Mouse (Mus musculus) hindbrain, postnatal 0 days (tissue): ENCODE measurements around the gene Dpm1. TPM values are rescaled to one million over a fixed set of nuclear protein-coding genes. Genes with fewer than 3 reads are reported as not detected.

Source experiments
- ATAC-seq: fragments of 200-750 bp; cut with Nextera tagmentation; 2 replicates; pipeline ENCODE4 v1.8.0; 2017; ENCODE audit warnings: mild to moderate bottlenecking, moderate TSS enrichment, moderate library complexity
- DNase-seq: peaks from one replicate; pipeline ENCODE4 v3.0.0-alpha.2; 2015; ENCODE audit warnings: low spot score
- H3K27ac ChIP-seq: fragments of 300-500 bp; sonication (generic); 2 replicates; pipeline ENCODE4 v1.5.1; 2014; ENCODE audit warnings: mild to moderate bottlenecking
- H3K27me3 ChIP-seq: fragments of 300-500 bp; sonication (generic); 2 replicates; pipeline ENCODE4 v1.6.1; 2014; ENCODE audit warnings: low read length, mixed read lengths; ENCODE audit not compliant: insufficient read depth
- H3K36me3 ChIP-seq: fragments of 300-500 bp; sonication (generic); 2 replicates; pipeline ENCODE4 v1.6.1; 2014; ENCODE audit warnings: low read length, mixed read lengths; ENCODE audit not compliant: insufficient read depth
- H3K4me1 ChIP-seq: fragments of 300-500 bp; sonication (generic); 2 replicates; pipeline ENCODE4 v1.6.1; 2014; ENCODE audit warnings: antibody characterized with exemption, low read length, mixed read lengths; ENCODE audit not compliant: insufficient read depth
- H3K4me2 ChIP-seq: fragments of 300-500 bp; sonication (generic); 2 replicates; pipeline ENCODE4 v1.6.1; 2014; ENCODE audit warnings: low read depth, mild to moderate bottlenecking, low read length, moderate library complexity, mixed read lengths
- H3K4me3 ChIP-seq: fragments of 300-500 bp; sonication (generic); 2 replicates; pipeline ENCODE4 v1.5.1; 2014; ENCODE audit warnings: low read length
- H3K9ac ChIP-seq: fragments of 300-500 bp; sonication (generic); replicated peaks from 2 replicates; pipeline ENCODE4 v1.6.1; 2014; ENCODE audit warnings: mild to moderate bottlenecking, low read length, moderate library complexity, mixed read lengths
- H3K9me3 ChIP-seq: fragments of 300-500 bp; sonication (generic); 2 replicates; pipeline ENCODE4 v1.6.1; 2016; ENCODE audit warnings: low read length, mixed read lengths
- CTCF ChIP-seq: IDR thresholded peaks from 2 replicates; pipeline ENCODE4 v1.5.1; 2016; ENCODE audit warnings: antibody characterized with exemption, control low read depth, low read depth
- WGBS: fragments of 180-500 bp; shearing (Covaris S2); extraction: QIAGEN DNeasy Blood & Tissue Kit; methylation state at CpG from one replicate; pipeline ENCODE4 v1.1.7; 2014; 5-methylcytosine and 5-hydroxymethylcytosine counted together
- polyA plus RNA-seq: library from polyadenylated mRNA; unstranded; fragments of >200 nt; fragmentation: Nextera tagmentation; extraction: Ambion mirVana; gene quantifications from 2 replicates; pipeline ENCODE4 v1.2.1, GENCODE M21; 2015
- total RNA-seq: library from RNA; depleted of rRNA; stranded (reverse); fragments of >200 nt; gene quantifications from 2 replicates; pipeline ENCODE4 v1.2.3, GENCODE M21; 2014

The Dpm1 gene
- total and polyA plus RNA-seq, 2 experiments from 2014 or later: 82.9 to 99.2 TPM

DNA sequence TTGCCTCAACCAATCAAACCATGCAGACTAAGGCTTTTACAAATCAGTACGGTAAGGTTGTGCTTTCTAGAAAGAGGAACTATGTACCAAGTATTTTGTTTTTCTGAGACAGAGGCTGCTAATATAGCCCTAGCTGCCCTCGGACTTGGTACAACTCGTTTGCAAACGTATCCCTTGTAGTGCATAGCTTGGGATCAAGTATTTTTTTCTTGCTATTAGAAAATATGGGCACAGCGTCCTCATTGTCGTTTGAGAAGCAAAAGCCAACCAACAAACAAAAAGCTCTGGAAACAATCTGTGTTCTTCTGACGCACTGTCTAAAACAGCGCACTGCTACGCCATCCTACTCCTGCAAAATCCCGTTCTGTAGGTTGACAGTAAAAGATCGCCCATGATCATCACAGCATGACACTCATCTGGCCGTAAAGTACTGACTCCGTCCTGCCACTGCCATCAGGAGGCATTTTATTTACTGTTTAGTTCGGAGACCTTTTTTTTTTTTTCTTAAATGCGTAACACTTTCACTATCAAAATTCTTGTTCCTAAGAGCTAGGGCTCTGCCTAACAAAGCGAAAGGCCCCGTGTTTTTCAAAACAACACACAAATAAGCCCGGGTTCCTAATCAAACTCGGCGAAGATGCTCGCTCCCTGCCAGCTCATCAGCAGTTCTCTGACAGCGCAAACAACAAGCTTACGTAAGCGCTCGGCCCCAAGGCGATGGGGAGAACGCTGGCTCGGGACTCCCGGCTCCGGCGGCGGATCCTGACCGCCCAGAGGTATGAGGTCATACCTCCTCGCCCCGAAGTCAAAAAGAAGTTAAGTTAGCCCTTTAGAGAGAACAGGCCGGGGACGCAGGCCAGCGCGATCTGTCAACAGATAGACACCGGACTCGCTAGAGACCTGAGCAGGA lies 1.0 kb downstream of the Dpm1 start:
- H3K27me3 ChIP-seq: no peaks in the 10 kb centered on the region
- TF ChIP-seq CTCF: no peak
- peaks cover 20% of the 10 kb centered on the region; the same call in 1 of the 2 replicates for H3K36me3 ChIP-seq
- peak overlapping the region; percentile 98 for H3K27ac ChIP-seq
- 20% methylated on average over 41 of the region's 41 CpGs for WGBS
- peak overlapping the region; percentile 100 for H3K4me3 ChIP-seq
- peaks cover 23% of the 10 kb centered on the region for H3K4me1 ChIP-seq
- DNase-seq (peak; percentile 41), ATAC-seq (peak; percentile 13)
- peak overlapping the region; percentile 98 for H3K9ac ChIP-seq
- H3K9me3 ChIP-seq: no peaks in the 10 kb centered on the region
- H3K4me2 ChIP-seq: peak overlapping the region; percentile 95

DNA sequence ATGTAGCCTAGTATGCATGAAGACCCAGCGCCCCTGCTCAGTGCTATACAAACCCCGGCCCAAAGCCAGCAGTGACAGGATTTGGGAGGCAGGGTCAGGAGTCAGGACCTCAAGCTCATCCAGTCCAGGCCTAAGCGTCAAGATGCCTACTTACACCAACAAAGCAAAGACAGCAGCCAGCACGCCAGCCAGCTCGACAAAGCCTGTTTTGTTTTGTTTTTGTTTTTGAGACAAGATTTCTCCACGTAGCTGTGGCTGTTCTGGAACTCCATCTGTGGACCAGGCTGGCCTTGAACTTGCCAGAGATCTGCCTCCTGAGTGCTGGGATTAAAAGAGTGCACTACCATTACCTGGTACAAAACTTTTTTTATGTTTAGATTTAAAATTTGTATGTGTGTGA lies 7.1 kb downstream of the Dpm1 start:
- 0 out of 2 replicates have a peak, but pooled peaks cover 4% of the 10 kb centered on the region for H3K4me1 ChIP-seq
- H3K9me3 ChIP-seq: no peaks in the 10 kb centered on the region
- no peak overlapping the region for H3K27ac ChIP-seq
- no peak overlapping the region for H3K4me3 ChIP-seq
- H3K9ac ChIP-seq: no peak overlapping the region
- H3K4me2 ChIP-seq: no peak overlapping the region
- WGBS: 85% methylated on average over 6 of the region's 6 CpGs
- peaks cover 64% of the 10 kb centered on the region for H3K36me3 ChIP-seq
- DNase-seq (no peak), ATAC-seq (no peak)
- H3K27me3 ChIP-seq: no peaks in the 10 kb centered on the region
- TF ChIP-seq CTCF: no peak

DNA sequence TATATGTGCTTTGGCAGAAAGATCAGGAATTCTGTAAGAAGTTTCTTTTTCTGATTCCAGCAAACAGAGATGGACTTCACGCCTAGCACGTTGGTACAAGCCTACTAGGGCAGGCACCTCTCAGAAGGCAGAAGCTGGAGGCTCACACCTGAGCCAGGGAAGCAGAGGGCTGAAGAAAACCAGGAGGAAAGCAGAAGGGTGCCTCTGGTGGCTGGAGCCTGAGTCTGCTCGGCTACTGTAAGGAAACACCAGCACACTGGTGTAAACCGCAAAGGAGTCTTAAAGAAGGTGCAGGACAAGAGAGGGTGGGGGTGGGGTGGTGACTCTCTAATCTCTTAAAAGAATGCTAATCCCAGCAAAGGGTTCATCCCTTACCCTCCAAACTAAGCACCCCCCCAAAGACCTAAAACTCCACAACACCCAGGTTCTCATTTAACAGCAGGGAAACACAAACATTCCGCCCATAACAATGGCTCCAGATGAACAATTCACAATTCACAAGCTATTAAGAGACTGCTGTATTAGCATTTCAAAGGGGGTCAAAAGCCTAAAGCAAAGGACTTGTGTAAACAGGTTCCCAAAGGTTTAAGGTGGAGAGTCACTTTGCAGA lies 16.5 kb downstream of the Dpm1 start:
- ATAC-seq (no peak), DNase-seq (no peak)
- Histone ChIP-seq H3K36me3 (peaks cover 62% of the 10 kb centered on the region), H3K4me1 (no peaks in the 10 kb centered on the region), H3K9me3 (no peaks in the 10 kb centered on the region), H3K9ac (no peak overlapping the region), H3K27me3 (no peaks in the 10 kb centered on the region), H3K4me3 (no peak overlapping the region), H3K4me2 (no peak overlapping the region), H3K27ac (no peak overlapping the region)
- WGBS: 52% methylated on average over 5 of the region's 5 CpGs
- peak; percentile 35 for TF ChIP-seq CTCF

DNA sequence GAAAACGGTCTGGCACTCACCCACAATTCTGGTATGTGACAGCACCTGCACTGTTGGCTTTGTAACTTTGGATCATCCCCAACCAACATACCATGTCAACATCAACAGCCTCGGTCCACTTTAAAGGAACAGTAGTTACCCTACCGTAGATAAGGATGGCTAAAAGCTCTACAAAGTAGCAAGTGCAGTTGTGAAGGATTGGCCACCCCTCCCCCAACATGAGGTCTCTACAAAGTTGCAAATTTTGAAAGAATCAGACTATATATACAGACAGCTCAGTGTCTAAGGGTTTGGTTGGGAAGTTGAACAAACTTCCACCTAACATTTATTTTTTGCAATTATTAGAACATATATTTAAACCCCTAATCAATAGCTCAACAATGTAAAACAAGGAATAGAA lies 22.5 kb downstream of the Dpm1 start:
- H3K4me3 ChIP-seq: no peak overlapping the region

DNA sequence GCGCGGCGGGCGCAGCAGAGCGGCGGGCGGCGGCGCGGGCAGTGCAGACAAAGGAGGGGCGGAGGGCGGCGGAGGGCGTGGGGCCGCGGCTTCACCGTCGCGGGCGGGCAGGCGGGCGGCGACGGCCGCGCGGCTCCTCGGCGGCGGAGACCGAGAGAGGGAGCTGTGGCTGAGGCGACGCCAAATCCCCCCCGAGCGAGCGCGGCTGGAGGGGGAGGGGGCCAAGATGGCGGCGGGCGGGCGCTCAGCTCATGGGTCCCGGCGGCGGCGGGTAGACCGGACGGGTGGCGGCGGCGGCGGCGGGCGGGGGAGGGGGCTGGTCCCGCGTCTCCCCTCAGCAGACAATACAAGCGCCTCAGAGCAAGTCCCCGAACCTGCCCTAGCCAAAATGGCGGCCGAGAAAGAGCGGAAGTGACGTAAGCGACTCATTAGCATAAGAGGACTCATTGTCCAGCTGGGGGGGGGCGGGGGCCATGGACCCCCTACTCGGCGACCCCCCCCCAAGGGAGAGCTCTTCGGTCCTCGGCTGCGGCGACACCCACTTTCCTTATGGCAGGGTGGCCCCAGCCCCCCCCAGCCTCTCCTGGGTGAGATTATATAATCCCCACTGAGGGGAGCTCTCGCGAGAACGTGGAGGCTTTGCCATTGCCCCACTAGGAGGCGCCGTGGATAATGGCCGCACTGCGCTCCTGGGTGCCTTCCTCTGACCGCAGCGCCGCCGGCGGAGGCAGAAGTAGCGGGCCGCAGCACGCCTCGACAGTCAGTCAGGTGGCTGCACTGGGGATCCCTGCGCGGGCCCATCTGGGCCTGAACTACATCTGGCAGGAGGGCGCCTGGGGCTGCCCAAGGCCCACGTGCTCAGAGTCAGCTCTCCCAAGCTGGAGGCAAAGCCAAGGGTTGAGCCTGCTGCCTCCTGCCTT lies 23.4 kb downstream of the Dpm1 start, which contains the start of gene Adnp:
Adnp (minus strand) TSS at position 388 of the 920 bp plus-strand sequence.
- Histone ChIP-seq H3K36me3 (peaks cover 27% of the 10 kb centered on the region; the same call in 1 of the 2 replicates), H3K4me1 (peaks cover 5% of the 10 kb centered on the region; the same call in 1 of the 2 replicates), H3K9me3 (no peaks in the 10 kb centered on the region), H3K4me3 (peak within 1 kb of the TSS; percentile 98), H3K4me2 (peak within 1 kb of the TSS; percentile 69), H3K27ac (peak within 1 kb of the TSS; percentile 100), H3K9ac (peak within 1 kb of the TSS; percentile 100), H3K27me3 (no peaks in the 10 kb centered on the region)
- peak; percentile 91 for TF ChIP-seq CTCF
- 2% methylated on average over 49 of the region's 89 CpGs for WGBS
- DNase-seq (peak; percentile 98), ATAC-seq (peak; percentile 93)

More for the DNA sequence above, 22.5 kb downstream of the Dpm1 start:
- H3K9me3 ChIP-seq: no peaks in the 10 kb centered on the region
- peak overlapping the region; percentile 69; the same call in 1 of the 2 replicates for H3K4me2 ChIP-seq
- no peak overlapping the region for H3K9ac ChIP-seq
- no peak for TF ChIP-seq CTCF
- WGBS: 96% methylated on average over 3 of the region's 3 CpGs
- H3K4me1 ChIP-seq: peaks cover 5% of the 10 kb centered on the region; the same call in 1 of the 2 replicates
- ATAC-seq (no peak), DNase-seq (no peak)
- H3K27me3 ChIP-seq: no peaks in the 10 kb centered on the region
- peak overlapping the region; percentile 100 for H3K27ac ChIP-seq
- peaks cover 33% of the 10 kb centered on the region for H3K36me3 ChIP-seq
